Mouse (Mus musculus) heart, adult 2 months (tissue): Measurements from ENCODE around the gene Nudcd3. TPM values are rescaled to one million over a fixed set of nuclear protein-coding genes. Genes with fewer than 3 reads are reported as not detected.

Experiments
- DNase-seq, 2 experiments: peaks; one replicate each; pipeline ENCODE4 v3.0.0; 2021
- H3K27ac ChIP-seq: fragments of 200-600 bp; 2 replicates; pipeline ENCODE4 v1.8.1; 2022
- H3K27me3 ChIP-seq: fragments of 200-500 bp; 2 replicates; pipeline ENCODE4 v1.6.1; 2012; ENCODE audit warnings: mild to moderate bottlenecking, low read length, inconsistent platforms, mixed read lengths; ENCODE audit not compliant: control insufficient read depth, insufficient read depth
- H3K36me3 ChIP-seq: fragments of 200-500 bp; 2 replicates; pipeline ENCODE4 v1.6.1; 2012; ENCODE audit warnings: low read length, inconsistent platforms; ENCODE audit not compliant: control insufficient read depth, insufficient read depth
- H3K4me1 ChIP-seq: fragments of 200-500 bp; 2 replicates; pipeline ENCODE4 v1.6.1; 2011; ENCODE audit warnings: low read length; ENCODE audit not compliant: control insufficient read depth, insufficient read depth
- H3K4me3 ChIP-seq: fragments of 200-600 bp; 2 replicates; pipeline ENCODE4 v1.8.1; 2022
- H3K79me2 ChIP-seq: fragments of 200-500 bp; replicated peaks from 2 replicates; pipeline ENCODE4 v1.6.1; 2012; ENCODE audit warnings: mild to moderate bottlenecking, inconsistent platforms, low read length, moderate library complexity, mixed read lengths; ENCODE audit not compliant: control insufficient read depth, insufficient read depth
- H3K9ac ChIP-seq: fragments of 200-500 bp; 2 replicates; pipeline ENCODE4 v1.6.1; 2012; ENCODE audit warnings: low read depth, mild to moderate bottlenecking, control low read depth, inconsistent platforms, low read length, mixed read lengths
- CTCF ChIP-seq: fragments of 200-600 bp; IDR thresholded peaks from 2 replicates; pipeline ENCODE4 v1.8.1; 2022; ENCODE audit warnings: antibody characterized with exemption, mild to moderate bottlenecking, moderate library complexity
- EP300 ChIP-seq: fragments of 200-500 bp; IDR thresholded peaks from 2 replicates; pipeline ENCODE4 v1.6.1; 2011; ENCODE audit warnings: low read depth, low read length, control low read depth; ENCODE audit not compliant: insufficient read depth
- POLR2A ChIP-seq: fragments of 200-500 bp; IDR thresholded peaks from 2 replicates; pipeline ENCODE4 v1.6.1; 2011; ENCODE audit warnings: mild to moderate bottlenecking, low read depth, low read length, control low read depth; ENCODE audit not compliant: insufficient read depth
- WGBS: fragments of 180-500 bp; shearing (Covaris S2); methylation state at CpG from one replicate; pipeline ENCODE4 v1.1.7; 2018; 5-methylcytosine and 5-hydroxymethylcytosine counted together
- intact Hi-C: fragments of 180-260 bp; cut with DNase I; formaldehyde crosslinking; loops from one replicate; pipeline ENCODE4 v1.15.1; 2025
- polyA plus RNA-seq: library from polyadenylated mRNA; depleted of rRNA; stranded (reverse); fragments of >200 nt; gene quantifications from 2 replicates; pipeline ENCODE4 v1.2.3, GENCODE M21; 2012
- total RNA-seq, 2 experiments: library from RNA; stranded (reverse); gene quantifications; 2 replicates each; pipeline ENCODE4 v1.2.3; 2021

Nudcd3 gene
- total and polyA plus RNA-seq, 3 experiments, result 50.4 to 65.4 (median 59.3) TPM

- H3K9ac ChIP-seq, result peak overlapping the region; percentile 35; the same call in 1 of the 2 replicates
- intact Hi-C loops, result no loop called here
- DNase-seq, result no peak
Measured at GRCm38 (mm10) chr11:6065551-6066121, 134.6 kb downstream of the Nudcd3 start.

GRCm38 (mm10) chr11:6065046-6065521 lies 135.1 kb downstream of the Nudcd3 start:
- Histone ChIP-seq H3K36me3 (no peaks in the 10 kb centered on the region), H3K4me1 (no peaks in the 10 kb centered on the region), H3K27ac (no peak overlapping the region), H3K9ac (peak overlapping the region; percentile 46; the same call in 1 of the 2 replicates), H3K4me3 (peak overlapping the region; percentile 40), H3K27me3 (peaks cover 6% of the 10 kb centered on the region), H3K79me2 (no peaks in the 10 kb centered on the region)
- DNase-seq, result peak in 1 of 2 experiments; percentile 25
- TF ChIP-seq EP300 (no peak), POLR2A (no peak), CTCF (no peak)
- intact Hi-C loops, result no loop called here
- WGBS, result 1% methylated on average over 55 of the region's 55 CpGs

More at GRCm38 (mm10) chr11:6065551-6066121, 134.6 kb downstream of the Nudcd3 start:
- Histone ChIP-seq H3K79me2 (no peaks in the 10 kb centered on the region), H3K4me3 (peak overlapping the region; percentile 40; the same call in 1 of the 2 replicates), H3K4me1 (no peaks in the 10 kb centered on the region), H3K27me3 (peaks cover 6% of the 10 kb centered on the region), H3K36me3 (no peaks in the 10 kb centered on the region), H3K27ac (no peak overlapping the region)
- TF ChIP-seq CTCF (no peak), POLR2A (no peak), EP300 (no peak)
- 5% methylated on average over 78 of the region's 95 CpGs for WGBS

- Histone ChIP-seq H3K27ac (no peak overlapping the region), H3K4me1 (no peaks in the 10 kb centered on the region), H3K4me3 (peak overlapping the region; percentile 40), H3K27me3 (peaks cover 6% of the 10 kb centered on the region), H3K79me2 (no peaks in the 10 kb centered on the region), H3K36me3 (no peaks in the 10 kb centered on the region), H3K9ac (no peak overlapping the region)
- 7% methylated on average over 30 of the region's 30 CpGs for WGBS
- TF ChIP-seq CTCF (no peak), EP300 (no peak), POLR2A (no peak)
- no peak for DNase-seq
- intact Hi-C loops, result no loop called here
Measured at GRCm38 (mm10) chr11:6064215-6065045, 135.8 kb downstream of the Nudcd3 start.

- WGBS, result 46% methylated on average over 17 of the region's 17 CpGs
Measured at GRCm38 (mm10) chr11:6063501-6064214, 136.6 kb downstream of the Nudcd3 start.

GRCm38 (mm10) chr11:6063065-6063464 lies 137.2 kb downstream of the Nudcd3 start:
- Histone ChIP-seq H3K9ac (no peak overlapping the region), H3K27me3 (peaks cover 6% of the 10 kb centered on the region), H3K36me3 (no peaks in the 10 kb centered on the region), H3K79me2 (no peaks in the 10 kb centered on the region), H3K4me3 (no peak overlapping the region), H3K27ac (no peak overlapping the region), H3K4me1 (no peaks in the 10 kb centered on the region)
- WGBS, result 81% methylated on average over 7 of the region's 7 CpGs
- TF ChIP-seq CTCF, result no peak
- no peak for TF ChIP-seq EP300
- TF ChIP-seq POLR2A, result no peak
- DNase-seq, result no peak
- intact Hi-C loops, result no loop called here

More at GRCm38 (mm10) chr11:6063501-6064214, 136.6 kb downstream of the Nudcd3 start:
- Histone ChIP-seq H3K36me3 (no peaks in the 10 kb centered on the region), H3K4me1 (no peaks in the 10 kb centered on the region), H3K79me2 (no peaks in the 10 kb centered on the region), H3K4me3 (no peak overlapping the region), H3K27me3 (peaks cover 6% of the 10 kb centered on the region), H3K9ac (no peak overlapping the region), H3K27ac (no peak overlapping the region)
- intact Hi-C loops, result no loop called here
- no peak for DNase-seq
- no peak for TF ChIP-seq CTCF
- no peak for TF ChIP-seq POLR2A
- TF ChIP-seq EP300, result no peak
